Mouse (Mus musculus): Measurements from ENCODE around the gene Fat4. TPM values are rescaled to one million over a fixed set of nuclear protein-coding genes. Genes with fewer than 3 reads are reported as not detected.

Fat4 gene
- polyA plus RNA-seq, 1 experiment from 2014 or later: 15.2 TPM

DNA sequence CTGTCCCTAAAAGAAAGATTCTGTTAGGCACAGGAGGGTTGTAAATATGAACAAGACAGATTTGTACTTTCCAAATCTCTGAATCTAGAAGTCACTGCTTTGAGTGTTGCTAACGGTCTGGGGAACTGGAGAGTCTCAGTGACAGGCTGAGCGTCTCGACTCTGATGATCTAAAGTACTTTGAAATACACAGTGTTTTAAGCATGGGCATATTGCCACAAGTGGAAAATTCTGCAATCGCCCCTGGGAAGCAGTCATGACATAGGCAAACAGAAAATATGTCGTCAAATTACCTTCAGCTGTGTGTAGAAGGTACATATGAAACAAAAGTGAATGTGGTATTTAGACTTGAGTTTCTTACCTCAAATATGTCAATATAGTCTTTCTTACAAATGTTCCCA is 51.4 kb downstream of the Fat4 start:
- ATAC-seq (ENCODE audit: low FRiP score) (no peak), DNase-seq (ENCODE audit: low spot score) (no peak)
- Histone ChIP-seq H3K36me3 (ENCODE audit: control insufficient read depth, insufficient read depth, low read length) (peaks cover 5% of the 10 kb centered on the region; the same call in 1 of the 2 replicates), H3K4me2 (replicated peaks; ENCODE audit: low read depth, low read length) (no peak overlapping the region), H3K4me1 (replicated peaks; ENCODE audit: control insufficient read depth, insufficient read depth, low read length) (no peaks in the 10 kb centered on the region), H3K27ac (ENCODE audit: low read depth, low read length) (no peak overlapping the region), H3K27me3 (ENCODE audit: control insufficient read depth, insufficient read depth, low read length) (no peaks in the 10 kb centered on the region), H3K4me3 (ENCODE audit: low read depth, low read length) (no peak overlapping the region), H3K9me3 (ENCODE audit: control insufficient read depth, low read length) (no peaks in the 10 kb centered on the region), H3K9ac (ENCODE audit: low read depth, low read length) (no peak overlapping the region)
- WGBS: 88% methylated on average over 5 of the region's 5 CpGs

DNA sequence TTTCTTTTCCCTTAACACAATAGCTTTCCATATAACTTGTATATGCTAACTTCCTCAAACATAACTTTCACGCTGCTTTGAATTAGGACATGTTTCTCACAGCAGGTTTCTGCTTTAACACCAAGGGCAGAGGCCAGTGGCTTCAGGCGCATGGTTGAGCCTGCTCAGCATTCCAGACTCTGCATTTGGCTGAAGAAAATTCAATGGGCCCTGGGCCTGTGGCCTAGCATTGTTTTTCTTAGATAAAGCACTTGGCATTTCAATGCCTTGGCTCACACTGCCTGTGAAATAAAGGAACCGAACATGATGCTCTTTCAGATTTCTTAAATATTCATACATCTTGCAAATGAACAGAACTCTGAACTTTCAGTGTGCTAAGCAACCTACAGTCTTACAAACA is 52.8 kb downstream of the Fat4 start:
- peaks cover 5% of the 10 kb centered on the region; the same call in 1 of the 2 replicates for H3K36me3 ChIP-seq (ENCODE audit: control insufficient read depth, insufficient read depth, low read length)
- DNase-seq (ENCODE audit: low spot score) (peak; percentile 19), ATAC-seq (ENCODE audit: low FRiP score) (no peak)
- no peaks in the 10 kb centered on the region for H3K9me3 ChIP-seq (ENCODE audit: control insufficient read depth, low read length)
- 18% methylated on average over 3 of the region's 3 CpGs for WGBS
- no peak overlapping the region for H3K27ac ChIP-seq (ENCODE audit: low read depth, low read length)
- no peak overlapping the region for H3K4me2 ChIP-seq (replicated peaks; ENCODE audit: low read depth, low read length)
- H3K27me3 ChIP-seq (ENCODE audit: control insufficient read depth, insufficient read depth, low read length): no peaks in the 10 kb centered on the region
- H3K4me1 ChIP-seq (replicated peaks; ENCODE audit: control insufficient read depth, insufficient read depth, low read length): no peaks in the 10 kb centered on the region
- H3K9ac ChIP-seq (ENCODE audit: low read depth, low read length): no peak overlapping the region
- H3K4me3 ChIP-seq (ENCODE audit: low read depth, low read length): no peak overlapping the region

DNA sequence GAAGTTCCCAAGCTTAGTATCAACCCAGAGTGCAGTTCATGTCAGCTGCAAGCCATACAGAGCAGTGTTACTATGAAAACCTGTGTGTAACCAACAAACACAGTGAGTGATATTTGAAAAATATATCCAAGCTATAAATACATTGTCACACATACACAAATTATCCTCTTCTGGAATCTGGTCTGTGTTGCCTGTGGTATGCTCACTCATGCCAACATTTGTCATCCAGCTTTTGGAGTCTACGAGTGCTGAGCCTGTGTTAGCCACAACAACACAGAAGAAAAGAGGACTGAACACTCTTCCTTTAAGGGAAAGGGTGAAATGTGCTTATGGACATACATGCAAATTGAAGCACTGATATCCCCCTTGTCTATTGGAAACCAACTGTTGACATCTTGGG is 53.6 kb downstream of the Fat4 start:
- WGBS: 70% methylated on average over 1 of the region's 1 CpGs
- H3K9ac ChIP-seq (ENCODE audit: low read depth, low read length): no peak overlapping the region
- DNase-seq (ENCODE audit: low spot score) (no peak), ATAC-seq (ENCODE audit: low FRiP score) (no peak)
- H3K9me3 ChIP-seq (ENCODE audit: control insufficient read depth, low read length): no peaks in the 10 kb centered on the region
- no peak overlapping the region for H3K4me3 ChIP-seq (ENCODE audit: low read depth, low read length)
- H3K4me2 ChIP-seq (replicated peaks; ENCODE audit: low read depth, low read length): no peak overlapping the region
- no peaks in the 10 kb centered on the region for H3K27me3 ChIP-seq (ENCODE audit: control insufficient read depth, insufficient read depth, low read length)
- no peaks in the 10 kb centered on the region for H3K4me1 ChIP-seq (replicated peaks; ENCODE audit: control insufficient read depth, insufficient read depth, low read length)
- H3K27ac ChIP-seq (ENCODE audit: low read depth, low read length): no peak overlapping the region
- peaks cover 5% of the 10 kb centered on the region; the same call in 1 of the 2 replicates for H3K36me3 ChIP-seq (ENCODE audit: control insufficient read depth, insufficient read depth, low read length)

DNA sequence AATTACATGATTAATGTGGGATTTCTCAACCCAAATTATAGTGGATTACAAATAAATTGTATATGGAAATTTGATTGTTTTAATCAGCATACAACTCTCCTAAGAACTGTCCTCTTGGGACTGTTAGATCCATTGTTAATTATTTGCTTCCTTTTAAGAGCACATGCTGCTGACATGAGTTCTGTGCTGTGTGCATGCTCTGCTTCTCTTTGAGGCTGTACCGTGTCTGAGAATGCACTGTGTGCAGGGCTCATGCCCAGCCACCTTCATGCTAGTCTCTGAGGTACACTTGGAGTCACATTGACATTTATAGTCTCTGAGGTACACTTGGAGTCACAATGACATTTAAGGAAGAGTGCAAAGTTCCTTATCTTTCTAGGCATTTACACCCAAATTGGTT is 58.4 kb downstream of the Fat4 start:
- no peaks in the 10 kb centered on the region for H3K9me3 ChIP-seq (ENCODE audit: control insufficient read depth, low read length)
- 71% methylated on average over 1 of the region's 1 CpGs for WGBS
- no peak for ATAC-seq (ENCODE audit: low FRiP score)
- no peak overlapping the region for H3K4me3 ChIP-seq (ENCODE audit: low read depth, low read length)
- H3K27ac ChIP-seq (ENCODE audit: low read depth, low read length): no peak overlapping the region
- H3K4me2 ChIP-seq (replicated peaks; ENCODE audit: low read depth, low read length): no peak overlapping the region
- no peak overlapping the region for H3K9ac ChIP-seq (ENCODE audit: low read depth, low read length)
- no peaks in the 10 kb centered on the region for H3K4me1 ChIP-seq (replicated peaks; ENCODE audit: control insufficient read depth, insufficient read depth, low read length)
- H3K36me3 ChIP-seq (ENCODE audit: control insufficient read depth, insufficient read depth, low read length): peaks cover 5% of the 10 kb centered on the region; the same call in 1 of the 2 replicates
- DNase-seq (ENCODE audit: low spot score): no peak
- H3K27me3 ChIP-seq (ENCODE audit: control insufficient read depth, insufficient read depth, low read length): no peaks in the 10 kb centered on the region

DNA sequence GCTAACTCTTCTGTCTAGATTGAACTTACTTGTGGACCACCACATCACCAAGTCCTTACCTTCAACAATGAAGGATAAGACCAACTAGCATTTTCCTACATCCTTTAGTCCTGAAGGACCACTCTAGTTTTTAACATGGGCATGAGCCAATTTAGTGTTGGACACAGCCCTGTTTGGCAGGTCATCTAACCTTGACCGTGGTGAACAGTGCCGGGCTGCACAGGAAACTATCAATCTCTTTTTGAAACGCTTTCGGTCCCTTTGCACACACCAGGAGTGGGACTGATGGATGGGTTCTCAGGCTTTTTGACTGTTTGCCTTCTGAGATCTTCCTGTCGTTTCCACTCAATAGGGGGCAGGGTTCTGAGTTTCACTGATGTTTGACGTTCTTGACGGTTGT is 61.0 kb downstream of the Fat4 start:
- Histone ChIP-seq H3K4me1 (replicated peaks; ENCODE audit: control insufficient read depth, insufficient read depth, low read length) (no peaks in the 10 kb centered on the region), H3K9ac (ENCODE audit: low read depth, low read length) (no peak overlapping the region), H3K36me3 (ENCODE audit: control insufficient read depth, insufficient read depth, low read length) (peaks cover 10% of the 10 kb centered on the region), H3K9me3 (ENCODE audit: control insufficient read depth, low read length) (no peaks in the 10 kb centered on the region), H3K4me2 (replicated peaks; ENCODE audit: low read depth, low read length) (no peak overlapping the region), H3K4me3 (ENCODE audit: low read depth, low read length) (no peak overlapping the region), H3K27me3 (ENCODE audit: control insufficient read depth, insufficient read depth, low read length) (no peaks in the 10 kb centered on the region), H3K27ac (ENCODE audit: low read depth, low read length) (no peak overlapping the region)
- ATAC-seq (ENCODE audit: low FRiP score): no peak
- no peak for DNase-seq (ENCODE audit: low spot score)
- WGBS: 67% methylated on average over 7 of the region's 7 CpGs

DNA sequence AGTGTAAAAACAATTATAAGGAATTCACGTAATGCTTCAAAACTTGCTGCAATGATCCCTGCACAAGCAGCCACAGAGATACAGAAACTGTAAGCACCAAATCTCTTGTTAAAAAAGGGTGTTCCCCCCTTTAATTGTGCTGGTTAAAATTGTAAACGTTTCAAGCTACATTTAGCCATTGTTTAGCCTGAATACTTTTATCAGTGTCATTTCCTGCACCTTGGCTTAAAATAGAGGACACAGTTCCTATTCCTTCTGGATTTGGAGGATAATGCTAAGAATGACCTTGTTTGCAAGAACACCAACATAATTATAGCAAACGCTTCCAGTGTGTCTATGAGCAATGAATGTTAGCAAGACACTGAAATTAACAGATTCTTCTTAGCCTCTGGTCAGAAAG is 65.9 kb downstream of the Fat4 start:
- WGBS: 84% methylated on average over 3 of the region's 3 CpGs
- Histone ChIP-seq H3K9me3 (ENCODE audit: control insufficient read depth, low read length) (no peaks in the 10 kb centered on the region), H3K9ac (ENCODE audit: low read depth, low read length) (no peak overlapping the region), H3K4me1 (replicated peaks; ENCODE audit: control insufficient read depth, insufficient read depth, low read length) (no peaks in the 10 kb centered on the region), H3K27me3 (ENCODE audit: control insufficient read depth, insufficient read depth, low read length) (no peaks in the 10 kb centered on the region), H3K27ac (ENCODE audit: low read depth, low read length) (no peak overlapping the region), H3K4me2 (replicated peaks; ENCODE audit: low read depth, low read length) (no peak overlapping the region), H3K4me3 (ENCODE audit: low read depth, low read length) (no peak overlapping the region), H3K36me3 (ENCODE audit: control insufficient read depth, insufficient read depth, low read length) (peaks cover 6% of the 10 kb centered on the region; the same call in 1 of the 2 replicates)
- no peak for DNase-seq (ENCODE audit: low spot score)
- no peak for ATAC-seq (ENCODE audit: low FRiP score)

DNA sequence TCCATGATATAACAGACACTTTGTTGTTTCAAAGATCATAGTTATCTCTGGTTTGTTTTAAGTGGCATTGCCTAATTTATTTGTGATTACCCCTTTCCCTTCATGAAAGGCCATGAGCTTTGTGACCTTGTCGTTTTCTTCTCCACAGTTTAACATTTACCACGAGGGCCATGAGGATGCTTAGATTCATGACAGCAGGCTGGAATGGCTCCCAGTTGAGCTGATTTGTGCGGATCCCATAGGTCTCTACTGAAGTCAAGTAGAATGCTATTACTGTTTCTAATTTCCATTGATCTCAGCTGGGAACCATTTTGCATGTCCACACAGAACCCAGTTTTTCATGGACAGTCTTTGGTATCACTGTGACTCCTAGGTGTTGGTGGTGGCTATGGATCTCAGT is 67.5 kb downstream of the Fat4 start:
- Histone ChIP-seq H3K9me3 (ENCODE audit: control insufficient read depth, low read length) (no peaks in the 10 kb centered on the region), H3K36me3 (ENCODE audit: control insufficient read depth, insufficient read depth, low read length) (peaks cover 6% of the 10 kb centered on the region; the same call in 1 of the 2 replicates), H3K4me1 (replicated peaks; ENCODE audit: control insufficient read depth, insufficient read depth, low read length) (no peaks in the 10 kb centered on the region), H3K27me3 (ENCODE audit: control insufficient read depth, insufficient read depth, low read length) (no peaks in the 10 kb centered on the region), H3K27ac (ENCODE audit: low read depth, low read length) (no peak overlapping the region), H3K9ac (ENCODE audit: low read depth, low read length) (no peak overlapping the region), H3K4me3 (ENCODE audit: low read depth, low read length) (no peak overlapping the region), H3K4me2 (replicated peaks; ENCODE audit: low read depth, low read length) (no peak overlapping the region)
- DNase-seq (ENCODE audit: low spot score): no peak
- WGBS: 76% methylated on average over 3 of the region's 3 CpGs
- no peak for ATAC-seq (ENCODE audit: low FRiP score)

DNA sequence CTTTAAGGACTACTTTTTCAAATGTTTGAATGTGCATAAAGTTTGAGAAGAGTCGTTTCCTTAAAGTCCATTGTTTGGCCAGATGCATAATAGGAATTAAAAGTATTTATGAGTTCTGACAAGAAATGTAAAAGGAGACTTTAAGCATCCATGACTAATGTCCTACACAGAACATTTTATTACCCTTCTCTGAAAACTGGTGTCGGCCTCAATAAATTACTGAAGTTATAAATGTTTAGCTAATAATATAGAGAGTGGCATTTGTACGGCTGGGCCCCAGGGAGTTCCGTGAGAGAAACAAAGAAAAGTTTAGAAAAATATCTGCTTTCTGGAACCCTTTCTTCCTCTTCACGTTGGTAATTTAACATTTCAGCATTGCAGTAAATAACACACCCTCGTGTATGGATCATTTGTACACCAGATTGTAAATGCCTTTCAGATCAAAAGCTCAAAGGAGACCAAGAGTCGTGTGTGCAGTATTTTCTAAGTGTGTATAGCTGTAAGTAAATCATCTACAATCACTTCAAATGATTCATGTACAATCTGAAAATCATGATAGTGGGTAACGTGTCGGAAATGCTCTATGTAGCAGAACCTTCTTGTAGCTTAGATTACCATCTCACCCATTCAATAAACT is 69.4 kb downstream of the Fat4 start:
- no peaks in the 10 kb centered on the region for H3K4me1 ChIP-seq (replicated peaks; ENCODE audit: control insufficient read depth, insufficient read depth, low read length)
- ATAC-seq (ENCODE audit: low FRiP score) (no peak), DNase-seq (ENCODE audit: low spot score) (no peak)
- H3K9me3 ChIP-seq (ENCODE audit: control insufficient read depth, low read length): no peaks in the 10 kb centered on the region
- H3K4me2 ChIP-seq (replicated peaks; ENCODE audit: low read depth, low read length): no peak overlapping the region
- no peak overlapping the region for H3K4me3 ChIP-seq (ENCODE audit: low read depth, low read length)
- no peak overlapping the region for H3K27ac ChIP-seq (ENCODE audit: low read depth, low read length)
- no peaks in the 10 kb centered on the region for H3K27me3 ChIP-seq (ENCODE audit: control insufficient read depth, insufficient read depth, low read length)
- WGBS: 89% methylated on average over 9 of the region's 9 CpGs
- H3K36me3 ChIP-seq (ENCODE audit: control insufficient read depth, insufficient read depth, low read length): 0 out of 2 replicates have a peak, but pooled peaks cover under 1% of the 10 kb centered on the region
- no peak overlapping the region for H3K9ac ChIP-seq (ENCODE audit: low read depth, low read length)

DNA sequence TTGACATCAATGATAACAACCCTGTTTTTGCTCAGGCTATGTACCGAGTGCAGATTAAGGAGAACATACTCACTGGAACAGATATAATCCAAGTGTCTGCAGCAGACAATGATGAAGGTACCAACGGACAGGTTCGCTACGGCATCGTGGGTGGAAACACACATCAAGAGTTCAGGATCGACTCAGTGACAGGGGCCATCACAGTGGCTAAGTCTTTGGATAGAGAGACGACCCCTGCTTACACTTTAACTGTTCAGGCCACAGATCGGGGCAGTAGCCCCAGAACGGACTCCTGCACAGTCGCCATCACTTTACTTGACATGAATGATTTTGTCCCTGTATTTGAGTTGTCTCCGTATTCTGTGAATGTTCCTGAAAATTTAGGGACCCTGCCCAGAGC is 70.4 kb downstream of the Fat4 start:
- Histone ChIP-seq H3K4me3 (ENCODE audit: low read depth, low read length) (no peak overlapping the region), H3K36me3 (ENCODE audit: control insufficient read depth, insufficient read depth, low read length) (no peaks in the 10 kb centered on the region), H3K4me2 (replicated peaks; ENCODE audit: low read depth, low read length) (no peak overlapping the region), H3K4me1 (replicated peaks; ENCODE audit: control insufficient read depth, insufficient read depth, low read length) (no peaks in the 10 kb centered on the region), H3K27me3 (ENCODE audit: control insufficient read depth, insufficient read depth, low read length) (no peaks in the 10 kb centered on the region), H3K27ac (ENCODE audit: low read depth, low read length) (no peak overlapping the region), H3K9ac (ENCODE audit: low read depth, low read length) (no peak overlapping the region), H3K9me3 (ENCODE audit: control insufficient read depth, low read length) (no peaks in the 10 kb centered on the region)
- DNase-seq (ENCODE audit: low spot score) (no peak), ATAC-seq (ENCODE audit: low FRiP score) (no peak)
- 96% methylated on average over 11 of the region's 11 CpGs for WGBS

All from hindbrain, embryonic 11.5 days (tissue).